Mouse (Mus musculus): Measurements from ENCODE around the gene Hmg20a.

DNA sequence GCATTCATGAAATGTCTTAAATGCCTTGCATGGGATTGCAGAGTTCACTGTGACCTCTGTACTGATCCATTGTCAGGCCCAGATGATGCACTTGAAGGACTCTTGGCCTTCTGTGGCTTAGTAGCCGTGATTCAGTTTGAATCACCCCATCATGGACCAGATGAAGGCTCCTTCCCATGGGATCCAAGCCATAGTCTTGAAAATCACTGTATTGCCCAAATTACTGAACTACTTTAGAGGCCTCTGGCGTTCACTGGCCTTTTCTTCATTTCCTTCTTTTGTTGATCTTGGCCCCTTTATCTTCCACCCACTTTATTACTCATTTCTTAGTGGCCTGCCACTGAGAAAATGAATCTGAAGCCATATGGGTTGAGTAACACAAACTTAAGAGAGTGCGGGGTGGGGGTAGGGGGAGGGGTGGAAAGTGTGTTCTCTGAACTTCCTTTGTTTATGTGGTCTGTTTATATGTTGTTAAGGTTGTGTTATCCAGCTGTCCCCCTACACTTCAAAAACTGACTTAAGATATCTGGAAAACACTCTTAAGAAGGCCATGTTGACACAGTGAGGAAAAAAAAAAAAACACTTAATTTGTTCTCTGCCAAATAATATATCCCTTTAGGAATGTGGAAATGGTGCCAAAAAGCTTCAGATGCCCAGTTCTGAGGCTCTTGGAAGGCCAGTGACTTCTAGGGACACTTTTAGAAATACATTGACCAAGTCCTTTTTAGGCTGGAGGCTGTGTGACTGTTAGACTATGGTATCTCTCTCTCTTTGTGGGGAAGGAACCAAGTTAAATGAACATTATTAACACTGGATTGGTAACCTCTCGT lies 45.5 kb downstream of the Hmg20a start:
- TF ChIP-seq POLR2AphosphoS5 (IDR thresholded peaks at IDR 0.05; ENCODE audit: insufficient replicate concordance, low read depth, low read length) (no peak), GATA1 (IDR thresholded peaks at IDR 0.05; ENCODE audit: borderline replicate concordance, low read length) (no peak), CTCF (IDR thresholded peaks at IDR 0.05; ENCODE audit: low read depth, low read length) (no peak)
